Mouse (Mus musculus) cerebellum, adult 18-20 months (tissue): ENCODE data around the gene Ppp1r12c.
A peak's percentile ranks its signal among the peaks of the same experiment; 100 is the strongest.

Source experiments
- DNase-seq, 2 experiments: peaks; one replicate each; pipeline ENCODE4 v3.0.0; 2021

The Ppp1r12c gene

DNA sequence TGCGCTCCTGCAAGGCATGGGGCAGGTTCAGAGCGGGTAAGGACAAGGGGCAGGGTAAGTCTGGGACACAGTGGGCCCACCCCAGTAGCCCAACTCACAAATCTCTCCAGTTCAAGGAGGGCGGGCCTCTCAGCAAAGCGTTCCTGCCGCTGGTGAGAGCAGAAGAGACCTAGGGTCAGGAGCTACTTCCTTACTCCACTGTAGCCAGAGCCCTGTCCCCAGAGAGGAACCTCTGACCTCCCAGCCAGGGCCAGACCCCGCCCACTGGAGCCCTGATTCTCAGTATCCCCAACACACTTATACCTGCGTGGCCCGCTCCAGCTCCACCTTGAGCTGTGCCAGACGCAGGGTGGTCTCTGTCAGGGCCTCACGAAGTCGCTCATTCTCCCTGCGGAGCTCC is 19.2 kb downstream of the Ppp1r12c start:
- DNase-seq = no peak

DNA sequence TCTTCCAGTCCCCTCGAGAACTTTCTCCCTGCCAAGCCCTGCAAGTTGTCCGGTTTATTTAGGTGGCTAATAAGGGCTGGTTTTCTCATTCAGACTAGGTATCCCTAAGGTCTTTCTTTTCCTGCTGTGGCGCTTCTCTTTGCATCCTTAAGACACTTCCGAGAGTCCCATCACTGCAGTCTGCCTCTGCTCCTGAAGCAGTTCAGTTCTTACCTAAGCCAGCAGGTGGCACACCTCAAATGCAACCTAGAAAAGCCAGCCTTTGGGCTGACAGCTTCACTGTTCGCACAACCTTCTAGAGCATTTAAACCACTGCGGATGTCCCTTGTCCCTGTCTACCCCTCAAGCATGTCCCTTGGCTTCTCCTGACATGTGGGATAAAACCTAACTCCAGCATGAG is 21.8 kb downstream of the Ppp1r12c start:
- DNase-seq = peak; percentile 60

DNA sequence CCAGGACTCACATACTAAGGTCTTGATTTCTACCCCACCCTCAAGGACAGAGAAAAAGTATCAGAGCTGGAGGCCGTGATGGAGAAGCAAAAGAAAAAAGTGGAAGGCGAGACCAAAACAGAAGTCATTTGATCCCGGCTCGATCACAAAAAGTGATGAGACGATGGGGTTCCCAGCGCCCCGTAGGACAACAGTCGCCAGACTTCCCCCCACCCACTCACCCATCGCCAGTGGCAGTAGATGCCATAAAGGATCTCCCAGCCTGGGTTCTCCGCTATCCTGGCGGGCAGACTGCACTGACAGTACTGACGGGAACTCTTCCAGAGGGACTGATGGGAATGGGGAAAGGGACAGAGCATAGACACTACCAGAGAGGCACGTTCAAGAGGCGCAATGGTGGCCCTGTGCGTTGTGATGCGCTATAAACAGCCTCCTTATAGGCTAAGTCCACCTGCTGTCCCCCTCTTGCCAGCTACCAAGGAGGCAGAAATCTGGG is 22.6 kb downstream of the Ppp1r12c start:
- no peak for DNase-seq

DNA sequence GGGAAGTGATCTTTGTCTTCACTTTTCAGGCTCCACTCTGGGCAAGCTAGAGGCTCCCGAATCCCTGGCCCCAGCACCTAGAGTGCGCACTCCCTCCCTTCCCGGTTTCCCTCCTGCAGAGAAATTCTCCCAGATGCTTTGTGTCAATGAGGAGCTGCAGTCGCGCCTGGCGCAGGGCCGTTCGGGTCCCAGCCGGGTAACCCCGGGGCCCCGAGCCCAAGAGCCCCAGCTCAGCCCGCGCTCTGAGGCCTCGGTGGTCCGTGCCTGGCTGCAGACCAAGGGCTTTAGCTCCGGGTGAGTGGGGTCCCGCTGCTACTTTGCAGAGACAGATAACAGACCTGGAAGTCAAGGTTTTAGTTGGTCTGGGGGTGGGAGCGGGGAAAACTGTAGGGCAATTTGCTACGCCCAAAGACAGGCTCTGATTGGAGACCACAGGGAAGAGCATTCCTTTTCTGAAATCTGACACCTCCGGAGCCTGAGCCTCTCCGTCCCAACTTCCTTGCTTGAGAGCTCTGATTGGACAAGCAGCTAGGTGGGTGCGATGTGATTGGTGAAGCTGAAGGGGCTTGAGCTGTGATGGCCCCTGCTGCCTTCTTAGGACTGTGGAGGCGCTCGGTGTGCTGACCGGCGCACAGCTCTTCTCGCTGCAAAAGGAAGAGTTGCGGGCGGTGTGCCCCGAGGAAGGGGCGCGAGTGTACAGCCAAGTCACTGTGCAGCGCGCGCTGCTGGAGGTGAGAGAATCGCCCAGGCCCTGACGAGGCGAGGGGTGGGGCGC is 23.3 kb downstream of the Ppp1r12c start:
- peak; percentile 76 to 83 for DNase-seq

DNA sequence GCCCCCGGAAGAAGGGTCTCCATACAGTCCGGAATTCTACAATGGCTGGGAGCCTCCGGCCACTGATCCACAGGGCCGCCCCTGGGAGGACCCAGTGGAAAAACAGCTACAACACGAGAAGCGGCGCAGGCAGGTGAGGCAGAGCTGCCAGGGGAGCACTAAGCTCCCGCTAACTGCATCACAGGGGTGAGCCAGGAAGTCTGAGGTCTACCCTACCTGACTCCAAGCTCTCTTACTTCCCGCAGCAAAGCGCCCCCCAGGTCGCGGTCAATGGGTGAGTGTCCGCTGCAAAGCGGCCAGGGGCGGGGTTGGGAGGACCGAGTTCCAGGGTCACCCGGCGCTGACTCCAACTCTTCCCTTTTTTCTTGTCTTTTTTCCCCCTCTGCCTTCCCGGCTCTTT is 27.5 kb downstream of the Ppp1r12c start:
- DNase-seq = no peak

DNA sequence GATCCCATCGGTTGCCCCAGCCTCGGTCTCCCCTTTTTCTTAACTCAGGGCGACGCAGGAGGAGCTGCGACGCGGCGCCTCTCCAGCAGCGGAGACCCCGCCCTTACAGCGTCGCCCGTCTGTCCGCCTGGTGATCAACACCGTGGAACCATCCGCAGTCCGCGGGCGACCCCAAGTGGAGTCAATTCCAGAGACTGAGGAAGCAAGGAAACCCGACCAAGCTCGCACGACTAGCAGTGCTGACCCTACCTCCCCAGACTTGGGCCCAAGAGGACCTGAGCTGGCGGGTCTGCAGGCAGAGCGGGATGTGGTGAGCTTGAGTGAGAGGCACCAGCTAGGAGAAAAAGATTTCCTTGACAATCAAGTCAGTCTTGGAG is 30.3 kb downstream of the Ppp1r12c start:
- DNase-seq = peak; percentile 73 to 80

DNA sequence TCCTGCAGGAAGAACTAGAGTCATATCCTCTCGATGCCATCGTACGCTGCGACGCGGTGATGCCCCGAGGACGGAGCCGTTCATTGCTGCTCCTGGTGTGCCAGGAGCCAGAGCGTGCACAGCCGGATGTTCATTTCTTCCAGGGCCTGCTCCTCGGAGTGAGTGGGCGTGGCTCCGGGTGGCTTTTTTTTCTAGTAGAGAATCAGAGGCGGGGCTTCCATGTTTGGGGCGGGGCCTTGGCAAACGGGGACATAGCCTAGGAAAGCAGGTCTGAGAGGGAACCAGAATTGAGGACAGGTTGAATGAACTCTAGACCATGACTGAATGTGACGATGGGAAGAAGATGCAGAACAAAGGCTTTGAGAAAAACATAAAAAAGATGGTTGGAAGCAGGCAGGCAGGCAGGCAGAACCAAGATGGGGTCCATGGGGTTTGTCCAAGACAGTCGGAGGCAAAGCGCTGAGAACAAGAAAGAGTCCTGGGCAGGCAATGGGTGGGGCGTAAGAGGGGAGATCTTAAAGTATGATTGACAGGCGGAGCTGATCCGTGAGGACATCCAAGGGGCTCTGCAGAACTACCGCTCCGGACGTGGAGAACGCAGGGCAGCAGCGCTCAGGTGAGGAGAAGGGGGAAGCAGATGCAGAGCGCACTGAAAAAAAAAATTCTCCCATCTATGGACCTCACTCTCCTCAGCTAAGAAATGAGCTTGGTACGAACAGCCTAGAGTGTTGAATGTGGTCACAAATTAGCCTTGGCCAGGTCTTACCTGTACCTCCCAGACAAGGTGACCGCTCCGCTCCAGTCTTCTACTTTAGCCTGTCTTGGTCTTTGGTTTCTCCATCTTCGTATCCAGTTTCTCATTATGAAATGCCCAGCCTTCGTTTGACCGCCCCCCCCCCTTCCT is 31.0 kb downstream of the Ppp1r12c start:
- DNase-seq = peak; percentile 57 to 61

DNA sequence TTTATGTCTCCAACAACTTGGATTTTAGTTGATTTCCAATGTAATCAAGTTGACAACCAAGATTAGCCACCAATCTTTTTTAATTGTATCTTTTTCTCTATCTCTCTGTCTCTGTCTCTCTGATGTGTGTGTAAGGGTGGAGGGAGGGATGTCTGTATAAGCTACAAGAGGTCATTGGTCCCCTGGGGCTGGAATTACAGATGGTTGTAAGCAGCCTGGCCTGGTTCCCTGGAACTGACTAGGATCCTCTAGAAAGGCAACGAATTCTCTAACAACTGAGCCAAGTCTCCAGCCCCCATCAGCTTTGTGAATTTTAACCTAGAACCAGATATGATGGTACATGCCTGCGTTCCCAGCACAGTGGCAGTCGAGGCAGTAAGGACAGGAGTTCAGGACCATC is 33.7 kb downstream of the Ppp1r12c start:
- no peak for DNase-seq

DNA sequence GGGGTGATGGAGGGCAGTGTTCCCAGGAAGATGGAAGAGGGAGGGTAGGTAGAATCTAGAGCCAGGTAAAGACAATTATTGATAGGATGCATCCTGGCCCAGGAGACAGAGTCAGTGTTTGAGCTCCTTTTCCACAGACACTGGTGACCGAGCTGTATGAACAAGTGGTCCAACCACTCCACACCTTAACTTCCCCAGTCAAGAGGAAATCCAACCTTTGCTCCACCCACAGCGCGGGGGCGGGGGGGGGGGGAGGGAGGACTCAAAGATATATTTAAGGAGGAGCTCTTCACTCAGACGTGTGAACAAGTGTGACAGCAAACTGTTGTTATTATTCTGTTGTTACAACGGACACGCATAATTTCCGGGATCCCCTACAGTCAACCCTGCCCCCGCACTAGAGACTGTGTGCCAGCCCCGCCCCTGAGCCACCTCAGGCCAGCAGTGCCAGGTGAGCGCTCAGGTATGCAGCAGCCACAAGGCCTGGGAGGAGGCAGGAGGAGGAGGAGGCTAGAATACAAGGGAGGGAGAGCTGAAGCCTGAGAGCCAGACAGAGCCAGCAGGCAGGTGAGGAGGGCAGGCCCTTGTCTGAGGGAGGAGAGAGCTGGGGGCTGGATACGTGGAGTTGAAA is 37.2 kb downstream of the Ppp1r12c start:
- no peak for DNase-seq

DNA sequence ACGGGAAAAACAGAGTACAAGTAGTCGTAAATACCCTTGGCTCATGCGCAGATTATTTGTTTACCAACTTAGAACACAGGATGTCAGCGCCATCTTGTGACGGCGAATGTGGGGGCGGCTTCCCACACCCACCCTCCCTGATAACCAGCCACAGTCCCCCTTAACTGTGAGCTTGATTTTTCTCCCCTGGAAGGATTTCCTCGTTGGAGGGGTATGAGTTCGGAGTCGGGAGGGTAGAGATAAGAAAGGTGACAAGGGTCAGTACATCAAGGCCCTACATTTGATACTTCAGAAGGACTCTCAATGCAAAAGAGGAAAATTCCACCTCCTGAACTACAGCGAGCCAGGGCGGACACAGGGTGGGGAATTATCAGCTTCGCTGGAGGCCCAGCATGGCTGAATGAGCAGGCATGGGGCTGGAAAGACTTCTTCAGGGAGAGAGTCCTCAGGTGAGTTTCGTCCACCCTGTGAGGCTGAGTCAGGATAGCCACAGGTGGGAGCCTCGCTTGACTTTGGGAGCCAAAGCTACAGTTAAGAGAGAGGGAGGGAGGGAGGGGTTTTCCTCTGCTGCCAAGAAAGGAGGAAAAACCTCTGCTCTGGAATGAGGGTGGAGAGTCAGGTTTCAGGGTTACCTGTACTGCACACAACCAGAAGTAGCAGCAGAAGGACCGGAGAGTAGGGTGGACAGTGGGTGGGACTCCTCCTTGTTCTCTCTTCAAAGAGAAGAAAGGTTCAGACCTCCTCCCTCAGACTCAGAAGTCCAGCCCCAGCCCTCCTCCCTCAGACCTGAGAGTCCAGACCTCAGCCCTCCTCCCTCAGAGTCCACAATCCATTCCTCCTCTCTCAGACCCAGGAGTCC is 40.7 kb downstream of the Ppp1r12c start, which contains the start of gene Eps8l1:
Gene Eps8l1 (plus strand): TSS at position 99 of the 859 bp plus-strand sequence.
- no peak for DNase-seq

DNA sequence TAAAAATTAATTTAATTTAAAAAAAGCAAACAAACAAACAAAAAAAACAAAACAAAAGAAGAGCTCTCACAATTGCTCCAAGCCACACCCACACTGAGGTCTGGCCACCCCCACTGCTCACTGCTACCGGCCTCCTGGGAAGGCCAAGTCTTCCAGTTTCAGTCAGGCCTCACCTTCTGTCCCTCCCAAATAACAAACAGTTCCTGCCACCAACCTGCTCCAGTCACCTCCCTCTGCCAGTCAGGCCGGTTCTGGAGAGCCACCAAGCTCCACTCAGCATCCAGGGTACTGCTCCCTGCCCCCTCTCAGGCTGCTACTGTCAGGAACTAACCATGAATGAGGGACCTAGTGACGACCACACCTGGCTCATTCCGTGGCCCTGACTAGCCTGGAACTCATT is 48.8 kb downstream of the Ppp1r12c start:
- DNase-seq = no peak

DNA sequence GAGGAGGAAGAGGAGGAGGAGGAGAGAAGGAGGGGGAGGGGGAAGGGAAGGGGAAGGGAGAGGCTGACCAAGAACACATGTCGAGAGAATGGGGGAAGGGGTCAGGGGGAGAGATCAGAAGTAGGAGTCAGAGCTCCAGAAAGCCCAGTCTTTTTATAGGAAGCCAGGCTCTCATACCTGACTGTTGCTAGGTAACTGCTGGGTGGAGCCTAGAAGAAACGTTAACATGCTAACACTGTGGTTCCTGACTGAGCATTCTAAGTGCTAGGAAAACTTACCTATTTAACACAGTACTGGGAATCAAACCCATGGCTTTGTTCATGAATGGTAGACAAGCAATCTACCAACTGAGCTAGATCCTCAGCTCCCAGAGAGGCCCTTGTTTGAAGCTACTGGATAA is 52.3 kb downstream of the Ppp1r12c start:
- DNase-seq = no peak

DNA sequence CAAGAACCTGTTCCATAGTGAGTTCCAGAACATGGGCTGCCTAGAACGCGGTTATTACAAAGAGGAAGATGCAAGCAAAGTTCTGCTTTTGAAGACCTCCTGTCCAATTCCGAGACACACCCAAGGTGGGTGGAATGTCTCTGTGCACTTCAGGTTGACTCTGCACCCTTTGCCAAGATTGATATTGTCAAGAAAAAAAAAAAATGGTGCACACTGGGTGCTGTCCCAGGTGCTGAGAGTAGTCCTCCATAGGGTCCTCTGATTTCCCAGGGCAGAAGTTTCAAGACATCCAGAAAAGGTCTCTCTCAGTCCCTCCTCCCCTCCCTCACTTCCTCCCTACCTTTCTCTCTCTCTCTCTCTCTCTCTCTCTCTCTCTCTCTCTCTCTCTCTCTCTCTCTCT is 53.0 kb downstream of the Ppp1r12c start:
- DNase-seq = no peak

DNA sequence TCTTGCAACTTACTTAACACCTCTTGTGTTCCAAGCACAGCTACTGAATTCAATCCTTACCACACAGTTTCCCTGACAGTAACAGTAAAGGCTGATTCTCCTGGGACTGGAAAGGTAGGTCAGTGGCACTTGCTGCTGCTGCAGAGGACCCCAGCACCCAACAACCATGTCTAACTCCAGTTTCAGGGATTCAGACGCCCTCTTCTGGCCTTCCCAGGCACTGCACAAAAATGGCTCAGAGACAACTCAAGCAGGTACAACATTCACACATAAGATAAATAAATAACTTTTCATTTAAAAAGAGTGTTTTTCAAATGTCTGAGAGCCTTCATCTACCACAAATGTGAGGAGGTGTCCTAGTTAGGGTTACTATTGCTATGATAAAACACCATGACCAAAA is 54.3 kb downstream of the Ppp1r12c start:
- peak in 1 of 2 experiments; percentile 24 for DNase-seq

DNA sequence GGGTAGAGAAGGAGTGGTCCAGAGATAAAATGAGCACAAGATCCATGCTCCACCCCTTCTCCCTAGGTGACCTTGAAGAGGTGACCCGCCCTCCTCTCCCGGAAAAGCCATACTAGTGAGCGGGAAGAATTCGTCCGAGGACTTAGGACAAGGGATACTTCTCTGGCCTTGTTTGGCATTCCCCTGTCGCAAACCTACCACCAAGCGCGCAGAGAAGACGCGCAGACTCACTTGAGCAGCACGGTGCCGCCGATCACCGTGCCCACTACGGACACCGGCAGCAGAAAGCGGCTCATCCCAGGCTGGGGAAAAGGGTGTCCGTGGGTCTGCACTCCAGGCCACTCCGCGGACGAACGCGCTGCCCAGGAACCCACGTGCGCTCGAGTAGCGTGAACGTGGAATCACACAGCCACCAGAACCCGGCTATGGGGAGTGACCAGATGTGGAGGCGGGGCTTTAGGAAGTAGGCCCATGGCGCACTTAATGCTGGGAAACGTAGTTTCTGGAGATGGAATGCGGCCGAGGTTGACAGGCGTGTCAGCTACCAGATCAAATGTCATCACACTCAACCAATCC is 56.2 kb downstream of the Ppp1r12c start, which contains the start of gene Rdh13:
Gene Rdh13 (minus strand): TSS at position 434 of the 576 bp plus-strand sequence.
- peak; percentile 90 to 96 for DNase-seq

DNA sequence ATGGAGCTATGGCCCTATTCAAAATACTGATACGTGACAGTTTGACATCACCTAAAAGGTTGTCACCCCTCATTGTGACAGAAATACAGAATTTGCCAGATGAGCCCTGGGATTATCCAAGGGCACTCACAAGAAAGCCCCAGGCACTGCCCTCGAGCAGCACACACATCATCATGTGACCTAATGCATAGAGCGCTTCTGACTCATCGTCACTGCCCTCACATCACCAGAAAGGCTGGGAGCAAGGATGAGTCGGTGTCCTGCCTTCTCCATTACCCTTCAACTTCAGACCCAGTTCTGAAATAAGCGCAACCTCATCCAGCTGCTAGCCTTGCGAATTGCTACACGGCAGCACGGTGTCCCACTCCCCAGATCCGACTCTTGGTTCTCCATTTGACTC is 60.9 kb downstream of the Ppp1r12c start:
- no peak for DNase-seq

DNA sequence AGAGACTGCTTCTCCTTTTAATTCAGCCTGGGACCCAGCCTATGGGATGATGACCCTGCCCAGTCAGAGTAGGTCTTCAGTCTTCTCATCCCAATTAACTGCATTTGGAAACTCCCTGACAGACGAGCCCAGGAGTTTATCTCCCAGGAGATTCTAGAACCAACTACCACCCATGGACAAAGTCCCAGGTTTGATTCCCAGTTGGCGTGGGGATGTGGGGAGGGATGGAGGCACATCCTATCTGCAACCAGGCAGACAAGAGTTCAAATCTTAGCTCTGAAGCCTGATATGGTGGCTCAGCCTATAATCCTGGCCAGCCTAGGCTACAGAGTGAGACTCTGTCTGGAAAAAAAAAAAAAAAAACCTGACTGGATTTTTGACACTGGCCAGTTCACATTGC is 63.8 kb downstream of the Ppp1r12c start:
- DNase-seq = no peak

DNA sequence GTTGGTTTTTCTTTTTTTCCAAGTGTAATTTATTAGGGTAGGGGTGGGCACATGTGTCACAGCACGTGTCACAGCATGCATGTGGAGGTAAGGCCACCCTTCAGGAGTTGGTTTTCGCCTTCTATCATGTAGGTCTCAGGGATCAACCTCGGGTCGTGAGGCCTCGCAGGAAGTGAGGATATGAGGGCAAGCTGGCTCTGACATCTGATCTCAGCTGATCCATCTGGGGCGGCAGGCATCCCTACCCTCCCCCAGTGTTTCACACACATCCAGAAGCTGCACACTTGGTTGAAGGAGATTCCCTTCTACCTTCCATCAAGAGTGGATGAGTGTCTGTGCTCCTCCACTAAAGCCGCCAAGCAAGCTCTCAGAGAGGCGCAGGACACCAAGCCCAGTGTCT is 69.5 kb downstream of the Ppp1r12c start:
- no peak for DNase-seq

DNA sequence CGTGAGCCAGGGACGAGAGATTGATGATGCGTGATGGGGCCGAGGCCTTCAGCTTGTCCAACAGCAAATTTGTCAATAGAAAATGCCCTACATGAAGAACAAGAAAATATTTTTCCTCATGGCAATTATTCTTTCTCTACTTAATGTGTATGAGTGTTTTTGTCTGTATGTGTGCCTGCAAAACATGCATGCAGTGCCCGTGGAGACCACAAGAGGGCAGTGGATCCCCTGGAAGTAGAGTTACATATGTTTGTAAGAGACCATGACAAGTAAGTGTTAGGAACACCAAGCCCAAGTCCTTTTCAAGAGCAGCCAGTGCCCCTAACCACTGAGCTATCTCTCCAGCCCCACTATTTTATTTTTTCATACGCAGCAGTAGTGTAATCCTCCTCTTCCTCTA is 69.9 kb downstream of the Ppp1r12c start:
- peak; percentile 44 to 50 for DNase-seq
